Mouse (Mus musculus) lung, postnatal 4 days (tissue): ENCODE measurements around the gene Cers6.

Source experiments
- DNase-seq, 2 experiments: peaks; one replicate each; pipeline ENCODE4 v3.0.0; 2021

Cers6 gene

GRCm38 (mm10) chr2:68860904-68861685, at the start of gene Cers6:
Gene Cers6, plus strand, starts transcription at chr2:68861441.
- peak; percentile 97 for DNase-seq

- peak in 1 of 2 experiments; percentile 40 for DNase-seq
Measured at GRCm38 (mm10) chr2:68814409-68814808, 46.8 kb upstream of the Cers6 start.

GRCm38 (mm10) chr2:68819040-68819439, 42.2 kb upstream of the Cers6 start:
- no peak for DNase-seq

GRCm38 (mm10) chr2:68822152-68822887, 38.9 kb upstream of the Cers6 start:
- no peak for DNase-seq

GRCm38 (mm10) chr2:68825326-68826020, 35.8 kb upstream of the Cers6 start:
- DNase-seq = peak; percentile 24 to 35

GRCm38 (mm10) chr2:68843330-68843729, 17.9 kb upstream of the Cers6 start:
- no peak for DNase-seq

GRCm38 (mm10) chr2:68844530-68844929, 16.7 kb upstream of the Cers6 start:
- DNase-seq = no peak

- no peak for DNase-seq
Measured at GRCm38 (mm10) chr2:68845002-68845740, 16.1 kb upstream of the Cers6 start.

- no peak for DNase-seq
Measured at GRCm38 (mm10) chr2:68860391-68860790, 850 bp upstream of the Cers6 start.

- peak; percentile 59 to 67 for DNase-seq
Measured at GRCm38 (mm10) chr2:68861721-68862463, 651 bp downstream of the Cers6 start.

GRCm38 (mm10) chr2:68862464-68863266, 1.4 kb downstream of the Cers6 start:
- DNase-seq = no peak

GRCm38 (mm10) chr2:68863561-68863960, 2.3 kb downstream of the Cers6 start:
- DNase-seq = no peak

- no peak for DNase-seq
Measured at GRCm38 (mm10) chr2:68864366-68864765, 3.1 kb downstream of the Cers6 start.

- DNase-seq = no peak
Measured at GRCm38 (mm10) chr2:68867148-68867547, 5.9 kb downstream of the Cers6 start.

- DNase-seq = no peak
Measured at GRCm38 (mm10) chr2:68870999-68871780, 9.9 kb downstream of the Cers6 start.

- no peak for DNase-seq
Measured at GRCm38 (mm10) chr2:68873086-68873485, 11.8 kb downstream of the Cers6 start.

- no peak for DNase-seq
Measured at GRCm38 (mm10) chr2:68873653-68874441, 12.6 kb downstream of the Cers6 start.

GRCm38 (mm10) chr2:68874575-68874974, 13.3 kb downstream of the Cers6 start:
- no peak for DNase-seq

GRCm38 (mm10) chr2:68879071-68879651, 17.9 kb downstream of the Cers6 start:
- DNase-seq = no peak
